In genomic region chrX:42149557-42150345, GRCm38 (mm10) we compare ENCODE assay signal across 7 mouse cellular contexts. TPM values are rescaled to one million over a fixed set of nuclear protein-coding genes. Genes with fewer than 3 reads are reported as not detected.
DNase-seq lines count a peak whose midpoint lies in the region; ATAC-seq and TF ChIP-seq lines count a peak whose summit lies in the region.

No protein-coding gene starts in this region.

- H3K4me2 ChIP-seq in intestine, postnatal 0 days (replicated peaks; ENCODE audit: low read depth) = peak overlapping the region; percentile 55
- H3K4me2 ChIP-seq in limb, embryonic 12.5 days = peak overlapping the region; percentile 52
- peak overlapping the region; percentile 47 for H3K4me2 ChIP-seq in midbrain, embryonic 16.5 days (ENCODE audit: low read length)

- WGBS in intestine, postnatal 0 days = 22% methylated on average over 55 of the region's 71 CpGs
- WGBS in limb, embryonic 12.5 days = 24% methylated on average over 61 of the region's 71 CpGs
- WGBS in midbrain, embryonic 16.5 days = 25% methylated on average over 34 of the region's 71 CpGs
- 41% methylated on average over 62 of the region's 71 CpGs for WGBS in spleen, adult 2 months

- DNase-seq in adrenal gland, adult 2 months = peak; percentile 70
- peak; percentile 44 for DNase-seq in embryo, embryonic 10.5 days (ENCODE audit: low spot score)
- DNase-seq in gastrocnemius, postnatal 36 days = peak; percentile 34 to 64
- DNase-seq in spleen, adult 2 months (ENCODE audit: low read depth in 1 of 2, low spot score in 2 of 2) = peak; percentile 32 to 55

- no peaks in the 10 kb centered on the region for H3K4me1 ChIP-seq in intestine, postnatal 0 days (replicated peaks; ENCODE audit: control insufficient read depth, insufficient read depth, low read length)
- 0 out of 2 replicates have a peak, but pooled peaks cover 3% of the 10 kb centered on the region for H3K4me1 ChIP-seq in limb, embryonic 12.5 days (replicated peaks)
- no peaks in the 10 kb centered on the region; the same call in 1 of the 2 replicates for H3K4me1 ChIP-seq in midbrain, embryonic 16.5 days (ENCODE audit: control insufficient read depth, insufficient read depth, low read length)
- H3K4me1 ChIP-seq in spleen, adult 2 months (ENCODE audit: control insufficient read depth, insufficient read depth, insufficient read length) = no peaks in the 10 kb centered on the region

- TF ChIP-seq POLR2A in spleen, adult 2 months (IDR thresholded peaks at IDR 0.05; ENCODE audit: low read depth, low read length) = peak; percentile 17; the same call in 1 of the 2 replicates

- peak; percentile 18; the same call in 1 of the 2 replicates for ATAC-seq in intestine, postnatal 0 days
- ATAC-seq in limb, embryonic 12.5 days (ENCODE audit: insufficient number of reproducible peaks, insufficient read depth, low FRiP score, low TSS enrichment, low read depth) = peak; percentile 48
- ATAC-seq in midbrain, embryonic 16.5 days = peak; percentile 65

- peak overlapping the region; percentile 62 for H3K4me3 ChIP-seq in intestine, postnatal 0 days (ENCODE audit: low read depth, low read length)
- H3K4me3 ChIP-seq in limb, embryonic 12.5 days (replicated peaks) = peak overlapping the region; percentile 57
- H3K4me3 ChIP-seq in midbrain, embryonic 16.5 days (ENCODE audit: low read depth, low read length) = peak overlapping the region; percentile 60
- H3K4me3 ChIP-seq in spleen, adult 2 months (ENCODE audit: extremely low read depth, insufficient read depth, insufficient read length) = peak overlapping the region; percentile 98

- no peaks in the 10 kb centered on the region for H3K9me3 ChIP-seq in intestine, postnatal 0 days (ENCODE audit: control insufficient read depth)
- H3K9me3 ChIP-seq in limb, embryonic 12.5 days = no peaks in the 10 kb centered on the region
- no peaks in the 10 kb centered on the region for H3K9me3 ChIP-seq in midbrain, embryonic 16.5 days (replicated peaks; ENCODE audit: control insufficient read depth, low read length, poor library complexity, severe bottlenecking)

- no peaks in the 10 kb centered on the region for H3K36me3 ChIP-seq in intestine, postnatal 0 days (ENCODE audit: control insufficient read depth, insufficient read depth)
- no peaks in the 10 kb centered on the region for H3K36me3 ChIP-seq in limb, embryonic 12.5 days
- no peaks in the 10 kb centered on the region for H3K36me3 ChIP-seq in midbrain, embryonic 16.5 days (ENCODE audit: control insufficient read depth, insufficient read depth, low read length)
- H3K36me3 ChIP-seq in spleen, adult 2 months (ENCODE audit: control insufficient read depth, insufficient read depth, low read length) = no peaks in the 10 kb centered on the region

- no peak for TF ChIP-seq CTCF in intestine, postnatal 0 days (IDR thresholded peaks at IDR 0.05; ENCODE audit: low read depth)
- no peak for TF ChIP-seq CTCF in spleen, adult 2 months (IDR thresholded peaks at IDR 0.05; ENCODE audit: extremely low read depth, insufficient read depth, insufficient read length, insufficient replicate concordance)

- intact Hi-C loops in gastrocnemius, postnatal 36 days (cut with DNase I) = loop anchor here (2.0 to 5.0 kb wide), 2 partner anchors 82 to 117 kb away; no protein-coding TSS in a partner anchor

- peak overlapping the region; percentile 99 for H3K27ac ChIP-seq in intestine, postnatal 0 days (ENCODE audit: low read depth, low read length)
- H3K27ac ChIP-seq in limb, embryonic 12.5 days = peak overlapping the region; percentile 100
- peak overlapping the region; percentile 98 for H3K27ac ChIP-seq in midbrain, embryonic 16.5 days (ENCODE audit: low read length)
- H3K27ac ChIP-seq in spleen, adult 2 months (ENCODE audit: insufficient read depth, low read length) = peak overlapping the region; percentile 99

- H3K27me3 ChIP-seq in intestine, postnatal 0 days (replicated peaks; ENCODE audit: control insufficient read depth, insufficient read depth, low read length) = no peaks in the 10 kb centered on the region
- H3K27me3 ChIP-seq in limb, embryonic 12.5 days = no peaks in the 10 kb centered on the region
- no peaks in the 10 kb centered on the region for H3K27me3 ChIP-seq in midbrain, embryonic 16.5 days (ENCODE audit: control insufficient read depth, insufficient read depth, low read depth, low read length)
- H3K27me3 ChIP-seq in spleen, adult 2 months (ENCODE audit: control insufficient read depth, insufficient read depth, low read length) = no peaks in the 10 kb centered on the region

- peak overlapping the region; percentile 95 for H3K9ac ChIP-seq in intestine, postnatal 0 days (ENCODE audit: low read depth, low read length)
- peak overlapping the region; percentile 93 for H3K9ac ChIP-seq in limb, embryonic 12.5 days (replicated peaks)
- peak overlapping the region; percentile 87 for H3K9ac ChIP-seq in midbrain, embryonic 16.5 days (ENCODE audit: low read depth, low read length)

RNA-seq across cellular contexts. Expression of gene Stag2, which starts 0.6 kb away (rescaled TPM):
- 10 to 100 TPM; 72.4 to 74.3 TPM for total RNA-seq in adrenal gland, adult 2 months (2021)
- 1.1 and 1.8 TPM in 2 replicates for polyA plus RNA-seq in adrenal gland, adult 2 months (2012; rRNA removed)
- 10 to 100 TPM; 49.8 to 52.0 TPM for total RNA-seq in gastrocnemius, postnatal 36 days (2021)
- polyA plus RNA-seq in intestine, postnatal 0 days (2015; fragmentation: Nextera tagmentation; extraction: Ambion mirVana) = 14.6 and 15.1 TPM in 2 replicates
- 57.9 and 58.9 TPM in 2 replicates for polyA plus RNA-seq in limb, embryonic 12.5 days (2016; fragmentation: Nextera tagmentation; extraction: Ambion mirVana)
- polyA plus RNA-seq in midbrain, embryonic 16.5 days (2015; fragmentation: Nextera tagmentation; extraction: Ambion mirVana) = 20.7 and 21.5 TPM in 2 replicates
- polyA plus RNA-seq in spleen, adult 2 months (2012; rRNA removed) = 4.9 and 5.2 TPM in 2 replicates

Comparison
In these comparisons a context has a peak if more than half of its experiments do, and no peak if none do; other contexts are left out.
1. Peak in every context shown above with its lines: DNase-seq, ATAC-seq, H3K4me3 ChIP-seq and H3K27ac ChIP-seq.